Mouse (Mus musculus): ENCODE measurements around the gene Ranbp9. TPM values are rescaled to one million over a fixed set of nuclear protein-coding genes. Genes with fewer than 3 reads are reported as not detected.

The Ranbp9 gene
- total RNA-seq, 2 experiments from 2014 or later: 98.7 to 100.0 TPM

GRCm38 (mm10) chr13:43469607-43470006, 11.5 kb downstream of the Ranbp9 start:
- intact Hi-C loops (cut with DNase I): no loop called here
- DNase-seq (ENCODE audit: low spot score in 2 of 2): no peak

GRCm38 (mm10) chr13:43464605-43465004, 16.5 kb downstream of the Ranbp9 start:
- intact Hi-C loops (cut with DNase I): no loop called here
- no peak for DNase-seq (ENCODE audit: low spot score in 2 of 2)

GRCm38 (mm10) chr13:43457161-43457560, 23.9 kb downstream of the Ranbp9 start:
- no peak for DNase-seq (ENCODE audit: low spot score in 2 of 2)
- intact Hi-C loops (cut with DNase I): no loop called here

- DNase-seq (ENCODE audit: low spot score in 2 of 2): no peak
- intact Hi-C loops (cut with DNase I): no loop called here
Observed at GRCm38 (mm10) chr13:43454431-43454830, 26.7 kb downstream of the Ranbp9 start.

GRCm38 (mm10) chr13:43452843-43453605, 28.1 kb downstream of the Ranbp9 start:
- DNase-seq (ENCODE audit: low spot score in 2 of 2): no peak
- intact Hi-C loops (cut with DNase I): no loop called here

GRCm38 (mm10) chr13:43452177-43452576, 28.9 kb downstream of the Ranbp9 start:
- intact Hi-C loops (cut with DNase I): no loop called here
- no peak for DNase-seq (ENCODE audit: low spot score in 2 of 2)

GRCm38 (mm10) chr13:43450686-43451085, 30.4 kb downstream of the Ranbp9 start:
- intact Hi-C loops (cut with DNase I): no loop called here
- no peak for DNase-seq (ENCODE audit: low spot score in 2 of 2)

- no peak for DNase-seq (ENCODE audit: low spot score in 2 of 2)
- intact Hi-C loops (cut with DNase I): no loop called here
Observed at GRCm38 (mm10) chr13:43447721-43448120, 33.4 kb downstream of the Ranbp9 start.

- DNase-seq (ENCODE audit: low spot score in 2 of 2): no peak
- intact Hi-C loops (cut with DNase I): no loop called here
Observed at GRCm38 (mm10) chr13:43445754-43446153, 35.3 kb downstream of the Ranbp9 start.

- no peak for DNase-seq (ENCODE audit: low spot score in 2 of 2)
- intact Hi-C loops (cut with DNase I): no loop called here
Observed at GRCm38 (mm10) chr13:43444717-43445116, 36.4 kb downstream of the Ranbp9 start.

- intact Hi-C loops (cut with DNase I): no loop called here
- DNase-seq (ENCODE audit: low spot score in 2 of 2): no peak
Observed at GRCm38 (mm10) chr13:43443706-43444105, 37.4 kb downstream of the Ranbp9 start.

GRCm38 (mm10) chr13:43442551-43442950, 38.5 kb downstream of the Ranbp9 start:
- intact Hi-C loops (cut with DNase I): no loop called here
- no peak for DNase-seq (ENCODE audit: low spot score in 2 of 2)

- intact Hi-C loops (cut with DNase I): no loop called here
- DNase-seq (ENCODE audit: low spot score in 2 of 2): no peak
Observed at GRCm38 (mm10) chr13:43440376-43440775, 40.7 kb downstream of the Ranbp9 start.

GRCm38 (mm10) chr13:43433395-43433794, 47.7 kb downstream of the Ranbp9 start:
- intact Hi-C loops (cut with DNase I): no loop called here
- DNase-seq (ENCODE audit: low spot score in 2 of 2): no peak

GRCm38 (mm10) chr13:43428436-43428835, 52.6 kb downstream of the Ranbp9 start:
- no peak for DNase-seq (ENCODE audit: low spot score in 2 of 2)
- intact Hi-C loops (cut with DNase I): no loop called here

- no peak for DNase-seq (ENCODE audit: low spot score in 2 of 2)
- intact Hi-C loops (cut with DNase I): no loop called here
Observed at GRCm38 (mm10) chr13:43415249-43415648, 65.8 kb downstream of the Ranbp9 start.

- no peak for DNase-seq (ENCODE audit: low spot score in 2 of 2)
- intact Hi-C loops (cut with DNase I): loop anchor here (5.0 kb wide), 1 partner anchor 139 kb away; no protein-coding TSS in a partner anchor
Observed at GRCm38 (mm10) chr13:43413611-43414010, 67.5 kb downstream of the Ranbp9 start.

- intact Hi-C loops (cut with DNase I): loop anchor here (5.0 kb wide), 1 partner anchor 140 kb away; no protein-coding TSS in a partner anchor
- peak in 1 of 2 experiments; percentile 56 for DNase-seq (ENCODE audit: low spot score in 2 of 2)
Observed at GRCm38 (mm10) chr13:43412311-43412710, 68.8 kb downstream of the Ranbp9 start.

GRCm38 (mm10) chr13:43399576-43399975, 81.5 kb downstream of the Ranbp9 start:
- DNase-seq (ENCODE audit: low spot score in 2 of 2): no peak
- intact Hi-C loops (cut with DNase I): no loop called here

- intact Hi-C loops (cut with DNase I): loop anchor here (1.0 kb wide), 1 partner anchor 227 kb away; the partner anchor contains the start of gene Tbc1d7
- DNase-seq (ENCODE audit: low spot score in 2 of 2): peak; percentile 97 to 98
Observed at GRCm38 (mm10) chr13:43398297-43399080, 82.6 kb downstream of the Ranbp9 start, which contains the start of gene Nol7. Gene Nol7, plus strand, starts transcription at chr13:43398390.

Data from left cerebral cortex, postnatal 25 days (tissue).